Mouse (Mus musculus): ENCODE data around the gene Olfr986.
"Not testable (repeated sequence)": the region's sequence is repeated elsewhere in the genome, so short reads cannot be mapped to it uniquely, and the experiment has no call there.

The Olfr986 gene

GRCm38 (mm10) chr9:40180620-40181019 is at the start of gene Olfr986:
TSS of gene Olfr986 (plus strand) at chr9:40180920.
- DNase-seq: no peak

GRCm38 (mm10) chr9:40136987-40137688 is 43.6 kb upstream of the Olfr986 start:
- DNase-seq: no peak

GRCm38 (mm10) chr9:40139484-40139883 is 41.2 kb upstream of the Olfr986 start:
- DNase-seq: no peak

GRCm38 (mm10) chr9:40141544-40141943 is 39.2 kb upstream of the Olfr986 start:
- DNase-seq: no peak

GRCm38 (mm10) chr9:40155118-40155644 is 25.5 kb upstream of the Olfr986 start:
- DNase-seq: no peak

GRCm38 (mm10) chr9:40166446-40166845 is 14.3 kb upstream of the Olfr986 start:
- no peak for DNase-seq

GRCm38 (mm10) chr9:40177017-40177416 is 3.7 kb upstream of the Olfr986 start:
- no peak for DNase-seq

- not testable (repeated sequence) for DNase-seq
These were observed 4.4 kb downstream of the Olfr986 start for GRCm38 (mm10) chr9:40185166-40185565.

- DNase-seq: no peak
These were observed 10.6 kb downstream of the Olfr986 start for GRCm38 (mm10) chr9:40191086-40191876.

GRCm38 (mm10) chr9:40192098-40193038 is 11.6 kb downstream of the Olfr986 start, which contains the start of gene Zfp202:
TSS of gene Zfp202 (plus strand) at chr9:40192316.
- peak; percentile 87 for DNase-seq

- no peak for DNase-seq
These were observed 15.3 kb downstream of the Olfr986 start for GRCm38 (mm10) chr9:40195981-40196380.

- DNase-seq: no peak
These were observed 25.8 kb downstream of the Olfr986 start for GRCm38 (mm10) chr9:40206546-40206950.

GRCm38 (mm10) chr9:40210744-40211143 is 30.0 kb downstream of the Olfr986 start:
- no peak for DNase-seq

- DNase-seq: no peak
These were observed 33.3 kb downstream of the Olfr986 start for GRCm38 (mm10) chr9:40214058-40214457.

GRCm38 (mm10) chr9:40216651-40217050 is 35.9 kb downstream of the Olfr986 start:
- no peak for DNase-seq

- no peak for DNase-seq
These were observed 43.6 kb downstream of the Olfr986 start for GRCm38 (mm10) chr9:40224289-40224688.

- DNase-seq: peak; percentile 28
These were observed 47.4 kb downstream of the Olfr986 start for GRCm38 (mm10) chr9:40227874-40228789.

- no peak for DNase-seq
These were observed 48.1 kb downstream of the Olfr986 start for GRCm38 (mm10) chr9:40228804-40229331.

GRCm38 (mm10) chr9:40229479-40229878 is 48.8 kb downstream of the Olfr986 start:
- no peak for DNase-seq

- no peak for DNase-seq
These were observed 50.3 kb downstream of the Olfr986 start for GRCm38 (mm10) chr9:40231019-40231418.

Measured in cerebellum, adult 9-11 months (tissue).